Mouse (Mus musculus) hindlimb bud, embryonic 11.5 days (tissue): ENCODE results near the gene Gm3417.
"Not testable (repeated sequence)": the region's sequence is repeated elsewhere in the genome, so short reads cannot be mapped to it uniquely, and the experiment has no call there.

Experiments used
- DNase-seq: peaks from one replicate; pipeline ENCODE4 v3.0.0-alpha.2; 2012; ENCODE audit warnings: low read depth, low spot score; ENCODE audit errors: extremely low spot score

The Gm3417 gene

GRCm38 (mm10) chr17:14959979-14960378 lies 18.6 kb downstream of the Gm3417 start:
- no peak for DNase-seq

- DNase-seq, result no peak
These were observed 19.8 kb downstream of the Gm3417 start for GRCm38 (mm10) chr17:14958686-14959327.

- no peak for DNase-seq
These were observed 25.1 kb downstream of the Gm3417 start for GRCm38 (mm10) chr17:14953452-14953851.

- no peak for DNase-seq
These were observed 29.3 kb downstream of the Gm3417 start for GRCm38 (mm10) chr17:14949161-14949827.

- no peak for DNase-seq
These were observed 34.0 kb downstream of the Gm3417 start for GRCm38 (mm10) chr17:14944551-14944950.

- DNase-seq, result no peak
These were observed 34.9 kb downstream of the Gm3417 start for GRCm38 (mm10) chr17:14943729-14944059.

- peak; percentile 99 for DNase-seq
These were observed 35.4 kb downstream of the Gm3417 start, which contains the start of the genes Wdr27 and 1600012H06Rik for GRCm38 (mm10) chr17:14943009-14943728. TSS of gene Wdr27 (minus strand) at chr17:14943158. TSS of gene 1600012H06Rik (plus strand) at chr17:14943184.

- not testable (repeated sequence) for DNase-seq
These were observed 36.4 kb downstream of the Gm3417 start for GRCm38 (mm10) chr17:14942181-14942580.

GRCm38 (mm10) chr17:14935841-14936605 lies 42.6 kb downstream of the Gm3417 start:
- no peak for DNase-seq

GRCm38 (mm10) chr17:14935280-14935679 lies 43.3 kb downstream of the Gm3417 start:
- DNase-seq, result not testable (repeated sequence)

GRCm38 (mm10) chr17:14931469-14931868 lies 47.1 kb downstream of the Gm3417 start:
- no peak for DNase-seq

- no peak for DNase-seq
These were observed 47.9 kb downstream of the Gm3417 start for GRCm38 (mm10) chr17:14930697-14931096.

- no peak for DNase-seq
These were observed 50.0 kb downstream of the Gm3417 start for GRCm38 (mm10) chr17:14928631-14929030.

GRCm38 (mm10) chr17:14927644-14928218 lies 50.9 kb downstream of the Gm3417 start:
- DNase-seq, result no peak

- no peak for DNase-seq
These were observed 57.0 kb downstream of the Gm3417 start for GRCm38 (mm10) chr17:14921582-14921981.

GRCm38 (mm10) chr17:14917866-14918265 lies 60.7 kb downstream of the Gm3417 start:
- no peak for DNase-seq

GRCm38 (mm10) chr17:14914401-14914800 lies 64.2 kb downstream of the Gm3417 start:
- DNase-seq, result no peak
